Mouse (Mus musculus) hematopoietic stem cell, adult 5-6 weeks (primary cell): ENCODE data around the gene Clptm1. TPM values are rescaled to one million over a fixed set of nuclear protein-coding genes. Genes with fewer than 3 reads are reported as not detected.

ENCODE experiments used
- ATAC-seq, 2 experiments: fragments of 125-278 bp in 1 of 2; replicated peaks in 1 of 2; 2 replicates each; pipeline ENCODE4 v1.8.0; 2016 to 2017; ENCODE audit warnings: inconsistent platforms in 2 of 2, mild to moderate bottlenecking in 2 of 2, moderate number of reproducible peaks in 2 of 2, low read depth in 1 of 2, moderate TSS enrichment in 1 of 2; ENCODE audit not compliant: low FRiP score in 2 of 2, poor library complexity in 2 of 2, severe bottlenecking in 2 of 2, insufficient read depth in 1 of 2, low TSS enrichment in 1 of 2
- total RNA-seq: library from RNA; stranded (forward); fragments of 172-1452, 232-1000 nt; gene quantifications from 2 replicates; pipeline ENCODE4 v1.2.3, GENCODE M21; 2017

Gene Clptm1
- total RNA-seq, 1 experiment from 2014 or later: 26.4 TPM

- 0 out of 4 replicates have a peak, but pooled peaks of 1 of the 2 experiments have one; percentile 7 for ATAC-seq
These were observed 71.6 kb downstream of the Clptm1 start for GRCm38 (mm10) chr7:19593061-19593730.

- ATAC-seq: peak; percentile 85 to 87
These were observed 74.9 kb downstream of the Clptm1 start for GRCm38 (mm10) chr7:19589917-19590316.

DNA sequence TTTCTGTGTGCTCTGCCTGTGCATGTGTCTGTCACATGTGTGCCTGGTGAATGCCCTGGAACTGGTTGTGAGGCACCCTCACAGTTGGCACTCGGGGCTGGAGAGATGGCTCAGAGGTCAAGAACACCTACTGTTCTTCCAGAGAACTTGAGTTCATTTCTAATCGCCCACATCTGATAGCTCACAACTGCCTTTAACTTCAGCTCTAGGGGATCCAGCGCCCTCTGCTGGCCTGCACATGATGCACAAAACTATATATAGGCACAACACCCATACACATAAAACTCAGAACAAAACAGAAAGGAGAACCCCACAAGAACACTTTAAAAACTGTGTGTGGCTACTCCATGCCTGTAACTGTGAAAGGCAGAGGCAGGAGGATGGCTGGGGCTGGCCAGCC, 75.6 kb downstream of the Clptm1 start:
- ATAC-seq: no peak

DNA sequence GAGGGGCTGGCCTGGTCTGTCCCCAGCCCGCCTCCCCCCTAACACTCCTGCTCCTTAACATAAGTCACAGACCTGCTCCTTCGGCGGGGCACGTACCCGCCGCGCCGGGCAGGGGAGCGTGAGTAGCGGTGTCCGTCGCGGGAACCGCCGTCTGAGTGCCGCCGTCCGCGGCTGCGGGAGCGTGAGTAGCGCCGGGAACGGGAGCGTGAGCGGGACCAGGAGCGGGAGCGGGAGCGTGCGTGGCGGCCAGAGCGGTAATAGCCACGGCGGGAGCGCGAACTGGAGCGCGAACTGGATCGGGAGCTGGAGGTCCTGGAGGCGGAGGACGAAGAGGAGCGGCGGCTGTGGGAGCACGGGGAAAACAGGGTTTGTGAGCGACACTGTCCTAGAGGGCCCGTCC, 78.6 kb downstream of the Clptm1 start:
- no peak for ATAC-seq

Other genes with a start within 250 kb of the Clptm1 start
- 6.4 and 11.8 TPM in 2 replicates for gene Mark4, start 206.2 kb downstream of the Clptm1 start, total RNA-seq
- gene Exoc3l2, start 201.7 kb downstream of the Clptm1 start, total RNA-seq: 2.2 and 3.8 TPM in 2 replicates
- 1.4 and 2.1 TPM in 2 replicates for gene Bloc1s3, start 156.7 kb downstream of the Clptm1 start, total RNA-seq
- 24.2 and 30.8 TPM in 2 replicates for gene Trappc6a, start 156.6 kb downstream of the Clptm1 start, total RNA-seq
- 0.44 TPM in 1 of 2 replicates, not detected in the other for gene Nkpd1, start 147.2 kb downstream of the Clptm1 start, total RNA-seq
- 12.2 and 16.3 TPM in 2 replicates for gene Ppp1r37, start 102.0 kb downstream of the Clptm1 start, total RNA-seq
- gene Zfp296, start 87.7 kb downstream of the Clptm1 start, total RNA-seq: 5.3 and 5.9 TPM in 2 replicates
- 35.4 and 44.9 TPM in 2 replicates for gene Gemin7, start 87.4 kb downstream of the Clptm1 start, total RNA-seq
- 40.1 and 51.3 TPM in 2 replicates for gene Clasrp, start 60.5 kb downstream of the Clptm1 start, total RNA-seq
- 8.7 and 12.4 TPM in 2 replicates for gene Relb, start 35.6 kb downstream of the Clptm1 start, total RNA-seq
- 6.1 TPM in 1 of 2 replicates, not detected in the other for gene Apoc2, start 12.9 kb upstream of the Clptm1 start, total RNA-seq
- gene Gm44805, start 16.4 kb upstream of the Clptm1 start, total RNA-seq: not detected in 2 replicates
- not detected in 2 replicates for gene Apoc4, start 16.4 kb upstream of the Clptm1 start, total RNA-seq
- not detected in 2 replicates for gene Apoc1, start 27.6 kb upstream of the Clptm1 start, total RNA-seq
- 167 and 314 TPM in 2 replicates for gene Apoe, start 34.2 kb upstream of the Clptm1 start, total RNA-seq
- 24.6 and 29.0 TPM in 2 replicates for gene Tomm40, start 50.4 kb upstream of the Clptm1 start, total RNA-seq
- gene Nectin2, start 85.5 kb upstream of the Clptm1 start, total RNA-seq: 2.0 and 3.8 TPM in 2 replicates
- gene Bcam, start 106.0 kb upstream of the Clptm1 start, total RNA-seq: 2.3 and 4.2 TPM in 2 replicates
- not detected in 2 replicates for gene Cblc, start 131.8 kb upstream of the Clptm1 start, total RNA-seq
- gene Bcl3, start 157.7 kb upstream of the Clptm1 start, total RNA-seq: 3.0 and 5.3 TPM in 2 replicates
- not detected in 2 replicates for gene Gm19345, start 187.0 kb upstream of the Clptm1 start, total RNA-seq
- gene Ceacam16, start 196.3 kb upstream of the Clptm1 start, total RNA-seq: 0.10 and 0.38 TPM in 2 replicates
- gene Ceacam19, start 222.9 kb upstream of the Clptm1 start, total RNA-seq: not detected in 2 replicates